Mouse (Mus musculus): Measurements from ENCODE around the gene Ptpa. TPM values are rescaled to one million over a fixed set of nuclear protein-coding genes. Genes with fewer than 3 reads are reported as not detected.
"Not testable (repeated sequence)": the region's sequence is repeated elsewhere in the genome, so short reads cannot be mapped to it uniquely, and the experiment has no call there.

Gene Ptpa
- total and polyA plus RNA-seq, 2 experiments from 2014 or later: 92.4 to 109 TPM

DNA sequence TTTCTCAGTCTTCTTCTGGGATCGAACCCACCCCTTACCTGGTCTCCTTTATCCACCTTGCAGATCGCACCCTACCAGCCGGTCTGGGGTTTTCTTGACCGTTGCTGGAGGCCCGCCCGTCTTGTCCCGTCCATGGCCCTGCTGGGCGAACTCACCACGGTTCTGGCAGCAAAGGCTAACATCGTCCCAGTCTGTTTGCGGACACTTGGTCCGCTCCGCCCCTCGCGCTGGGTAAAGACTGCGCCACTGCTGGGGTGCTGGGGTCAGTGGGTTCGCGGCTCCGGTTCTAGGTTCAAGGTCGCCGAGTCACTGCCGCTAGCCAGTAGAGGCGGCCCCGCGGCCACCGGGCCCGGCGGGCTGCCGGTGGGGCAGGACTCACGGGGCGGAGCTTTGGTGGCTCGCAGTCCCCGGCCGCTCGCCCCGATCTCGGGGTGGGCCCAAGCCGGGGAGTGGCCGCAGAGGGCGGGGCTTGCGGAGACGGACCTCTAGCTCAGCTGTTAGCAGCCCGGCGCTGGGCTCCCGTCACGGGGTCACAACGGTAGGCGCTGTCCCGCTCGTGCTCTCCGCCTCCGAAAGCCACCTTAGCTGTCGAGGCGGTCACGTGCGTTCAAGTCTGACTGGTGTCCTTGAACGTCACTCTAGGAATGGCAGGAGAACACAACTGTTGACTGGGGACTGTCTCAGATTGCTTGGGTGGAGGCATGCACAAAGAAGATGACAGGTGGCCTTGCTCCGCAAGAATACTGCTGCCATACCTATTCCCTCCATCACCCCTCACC lies 493 bp upstream of the Ptpa start, which contains the start of gene Crat:
Gene Crat, minus strand, starts transcription at position 657 of the 779 bp plus-strand sequence.
- Histone ChIP-seq H3K36me3 (replicated peaks; ENCODE audit: control insufficient read depth, insufficient read depth, low read length) (peaks cover 24% of the 10 kb centered on the region), H3K27me3 (ENCODE audit: control insufficient read depth, insufficient read depth, low read length) (no peaks in the 10 kb centered on the region), H3K9me3 (replicated peaks; ENCODE audit: control insufficient read depth, low read length) (no peaks in the 10 kb centered on the region), H3K4me3 (ENCODE audit: low read depth, low read length) (peak within 1 kb of the TSS; percentile 84), H3K9ac (replicated peaks; ENCODE audit: low read depth, low read length) (peak within 1 kb of the TSS; percentile 91), H3K4me1 (ENCODE audit: control insufficient read depth, insufficient read depth) (peaks cover 44% of the 10 kb centered on the region), H3K27ac (ENCODE audit: low read depth) (peak within 1 kb of the TSS; percentile 94), H3K4me2 (ENCODE audit: low read depth, low read length) (peak within 1 kb of the TSS; percentile 70)
- peak; percentile 71 for TF ChIP-seq EP300 (IDR thresholded peaks at IDR 0.05; ENCODE audit: low read depth)
- TF ChIP-seq CTCF (IDR thresholded peaks at IDR 0.05; ENCODE audit: low read depth): no peak
- WGBS: under 1% methylated on average over 58 of the region's 58 CpGs
- peak; percentile 93 for ATAC-seq (ENCODE audit: insufficient read depth, low read depth)
- peak; percentile 94 for DNase-seq (ENCODE audit: low spot score)

DNA sequence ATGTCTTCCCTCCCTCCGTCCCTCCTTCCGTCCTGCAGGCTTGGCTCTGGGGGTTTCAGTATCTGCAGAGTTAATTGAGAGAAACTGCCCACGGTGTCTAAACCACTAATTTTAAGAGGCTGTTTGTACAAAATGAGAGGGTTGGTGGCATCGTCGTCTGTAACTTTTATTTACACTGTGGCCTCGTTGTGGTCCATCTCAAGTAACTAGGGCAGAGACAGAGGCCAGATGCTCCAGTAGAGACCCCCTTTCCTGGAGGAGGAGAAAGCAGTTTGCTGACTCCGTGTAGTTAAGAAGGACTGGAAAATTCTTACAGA lies 768 bp downstream of the Ptpa start:
- TF ChIP-seq EP300 (IDR thresholded peaks at IDR 0.05; ENCODE audit: low read depth) (no peak), CTCF (IDR thresholded peaks at IDR 0.05; ENCODE audit: low read depth) (no peak)
- Histone ChIP-seq H3K9ac (replicated peaks; ENCODE audit: low read depth, low read length) (peak overlapping the region; percentile 91), H3K27ac (ENCODE audit: low read depth) (peak overlapping the region; percentile 94), H3K4me2 (ENCODE audit: low read depth, low read length) (peak overlapping the region; percentile 70), H3K27me3 (ENCODE audit: control insufficient read depth, insufficient read depth, low read length) (no peaks in the 10 kb centered on the region), H3K4me1 (ENCODE audit: control insufficient read depth, insufficient read depth) (peaks cover 40% of the 10 kb centered on the region), H3K9me3 (replicated peaks; ENCODE audit: control insufficient read depth, low read length) (no peaks in the 10 kb centered on the region), H3K36me3 (replicated peaks; ENCODE audit: control insufficient read depth, insufficient read depth, low read length) (peaks cover 13% of the 10 kb centered on the region), H3K4me3 (ENCODE audit: low read depth, low read length) (peak overlapping the region; percentile 84)
- DNase-seq (ENCODE audit: low spot score) (no peak), ATAC-seq (ENCODE audit: insufficient read depth, low read depth) (no peak)
- 0% methylated on average over 6 of the region's 7 CpGs for WGBS

DNA sequence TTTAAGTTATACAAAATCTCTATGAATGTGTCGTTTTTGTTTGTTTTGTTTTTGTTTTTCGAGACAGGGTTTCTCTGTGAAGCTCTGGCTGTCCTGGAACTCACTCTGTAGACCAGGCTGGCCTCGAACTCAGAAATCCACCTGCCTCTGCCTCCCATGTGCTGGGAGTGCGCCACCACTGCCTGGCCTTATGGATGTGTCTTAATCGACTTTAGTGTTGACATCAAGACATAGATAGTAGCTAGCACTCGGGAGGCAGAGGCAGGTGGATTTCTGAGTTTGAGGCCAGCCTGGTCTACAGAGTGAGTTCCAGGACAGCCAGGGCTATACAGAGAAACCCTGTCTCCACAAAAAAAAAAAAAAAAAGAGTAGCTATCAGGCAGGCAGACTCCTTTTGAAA lies 1.3 kb downstream of the Ptpa start:
- H3K4me1 ChIP-seq (ENCODE audit: control insufficient read depth, insufficient read depth): peaks cover 37% of the 10 kb centered on the region
- H3K27me3 ChIP-seq (ENCODE audit: control insufficient read depth, insufficient read depth, low read length); ATAC-seq (ENCODE audit: insufficient read depth, low read depth); H3K27ac ChIP-seq (ENCODE audit: low read depth); H3K36me3 ChIP-seq (replicated peaks; ENCODE audit: control insufficient read depth, insufficient read depth, low read length); DNase-seq (ENCODE audit: low spot score); H3K9me3 ChIP-seq (replicated peaks; ENCODE audit: control insufficient read depth, low read length); H3K9ac ChIP-seq (replicated peaks; ENCODE audit: low read depth, low read length): not testable (repeated sequence)
- H3K4me2 ChIP-seq (ENCODE audit: low read depth, low read length): peak overlapping the region; percentile 70
- H3K4me3 ChIP-seq (ENCODE audit: low read depth, low read length): peak overlapping the region; percentile 84; the same call in 1 of the 2 replicates
- 63% methylated on average over 6 of the region's 6 CpGs for WGBS

DNA sequence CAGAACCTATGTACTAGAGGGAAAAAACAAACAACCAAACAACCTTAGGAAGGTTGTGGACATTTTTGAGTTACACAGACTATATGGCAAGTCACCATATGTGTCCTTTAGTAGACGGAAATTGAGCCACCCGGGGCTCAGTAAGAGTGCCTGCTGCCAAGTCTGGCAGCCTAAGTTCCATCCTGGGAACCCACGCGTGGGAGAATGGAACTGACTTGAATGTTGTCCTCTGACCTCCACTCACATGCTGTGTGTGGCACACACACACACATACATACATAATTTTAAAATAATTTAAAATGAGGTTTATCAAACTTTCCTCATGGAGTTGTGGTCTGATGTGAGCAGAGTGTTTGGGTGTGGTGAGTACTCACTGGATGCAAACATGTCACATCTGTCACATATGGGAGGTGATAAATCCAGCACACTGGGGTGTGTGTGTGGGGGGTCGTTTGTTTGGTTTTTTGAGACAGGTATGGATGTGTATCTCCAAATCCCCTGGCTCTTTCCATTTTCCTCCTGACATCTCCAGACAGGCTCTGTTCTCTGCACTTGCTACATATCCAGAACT lies 1.8 kb downstream of the Ptpa start:
- Histone ChIP-seq H3K4me2 (ENCODE audit: low read depth, low read length) (peak overlapping the region; percentile 17; the same call in 1 of the 2 replicates), H3K36me3 (replicated peaks; ENCODE audit: control insufficient read depth, insufficient read depth, low read length) (peaks cover 4% of the 10 kb centered on the region), H3K9me3 (replicated peaks; ENCODE audit: control insufficient read depth, low read length) (no peaks in the 10 kb centered on the region), H3K27me3 (ENCODE audit: control insufficient read depth, insufficient read depth, low read length) (no peaks in the 10 kb centered on the region), H3K9ac (replicated peaks; ENCODE audit: low read depth, low read length) (no peak overlapping the region), H3K27ac (ENCODE audit: low read depth) (peak overlapping the region; percentile 67; the same call in 1 of the 2 replicates), H3K4me1 (ENCODE audit: control insufficient read depth, insufficient read depth) (peaks cover 34% of the 10 kb centered on the region), H3K4me3 (ENCODE audit: low read depth, low read length) (no peak overlapping the region)
- ATAC-seq (ENCODE audit: insufficient read depth, low read depth): no peak
- no peak for DNase-seq (ENCODE audit: low spot score)
- TF ChIP-seq EP300 (IDR thresholded peaks at IDR 0.05; ENCODE audit: low read depth) (no peak), CTCF (IDR thresholded peaks at IDR 0.05; ENCODE audit: low read depth) (no peak)
- WGBS: 49% methylated on average over 5 of the region's 5 CpGs

DNA sequence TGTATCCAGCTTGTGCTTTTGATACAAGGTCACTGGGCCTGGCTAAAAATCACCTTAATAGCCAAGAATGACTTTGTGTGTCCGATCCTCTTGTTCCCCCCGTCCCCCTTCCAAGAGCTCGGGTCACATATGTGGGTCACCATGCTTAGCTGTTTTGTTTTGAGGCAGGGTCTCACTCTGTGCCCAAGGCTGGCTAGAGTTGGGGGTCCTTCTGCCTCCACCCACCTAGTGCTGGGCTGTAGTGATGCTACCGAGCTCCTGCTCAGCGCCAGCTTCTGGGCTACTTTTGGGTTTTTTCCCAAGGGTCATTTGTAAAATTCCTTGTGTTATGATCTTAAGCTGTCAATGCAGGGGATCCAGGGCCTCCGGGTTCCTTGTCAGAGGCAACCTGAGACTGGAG lies 2.4 kb downstream of the Ptpa start:
- 72% methylated on average over 6 of the region's 6 CpGs for WGBS
- DNase-seq (ENCODE audit: low spot score) (no peak), ATAC-seq (ENCODE audit: insufficient read depth, low read depth) (no peak)
- no peak for TF ChIP-seq EP300 (IDR thresholded peaks at IDR 0.05; ENCODE audit: low read depth)
- no peak for TF ChIP-seq CTCF (IDR thresholded peaks at IDR 0.05; ENCODE audit: low read depth)
- Histone ChIP-seq H3K9me3 (replicated peaks; ENCODE audit: control insufficient read depth, low read length) (no peaks in the 10 kb centered on the region), H3K4me3 (ENCODE audit: low read depth, low read length) (no peak overlapping the region), H3K4me2 (ENCODE audit: low read depth, low read length) (no peak overlapping the region; the same call in 1 of the 2 replicates), H3K4me1 (ENCODE audit: control insufficient read depth, insufficient read depth) (peaks cover 29% of the 10 kb centered on the region), H3K9ac (replicated peaks; ENCODE audit: low read depth, low read length) (no peak overlapping the region), H3K27ac (ENCODE audit: low read depth) (peak overlapping the region; percentile 67; the same call in 1 of the 2 replicates), H3K36me3 (replicated peaks; ENCODE audit: control insufficient read depth, insufficient read depth, low read length) (no peaks in the 10 kb centered on the region), H3K27me3 (ENCODE audit: control insufficient read depth, insufficient read depth, low read length) (no peaks in the 10 kb centered on the region)

All from heart, postnatal 0 days (tissue).